Mouse (Mus musculus): ENCODE measurements at regions not wholly inside any gene's neighbourhood (a gene's known extent, or its start where the extent isn't known, plus 50 kb on each side); places are given as distances from the start of the nearest gene placed in this dataset.

GRCm38 (mm10) chr11:64187488-64188444, 108.5 kb upstream of the Cox10 start:
- Histone ChIP-seq H3K36me3 (no peaks in the 10 kb centered on the region), H3K27ac (no peak overlapping the region), H3K4me1 (replicated peaks) (peaks cover 9% of the 10 kb centered on the region; the same call in 1 of the 2 replicates), H3K4me2 (no peak overlapping the region), H3K9me3 (replicated peaks) (no peaks in the 10 kb centered on the region), H3K27me3 (no peaks in the 10 kb centered on the region; the same call in 1 of the 2 replicates), H3K9ac (no peak overlapping the region), H3K4me3 (replicated peaks) (no peak overlapping the region)
- ATAC-seq (ENCODE audit: low read depth) (peak; percentile 68), DNase-seq (no peak)
- WGBS (ENCODE audit: insufficient replicate concordance) = 58% methylated on average over 9 of the region's 9 CpGs

GRCm38 (mm10) chr11:64187007-64187406, 107.7 kb upstream of the Cox10 start:
- H3K9me3 ChIP-seq (replicated peaks) = no peaks in the 10 kb centered on the region
- H3K4me3 ChIP-seq (replicated peaks) = no peak overlapping the region
- no peaks in the 10 kb centered on the region for H3K36me3 ChIP-seq
- H3K4me2 ChIP-seq = no peak overlapping the region
- no peak for DNase-seq
- H3K4me1 ChIP-seq (replicated peaks) = peaks cover 10% of the 10 kb centered on the region; the same call in 1 of the 2 replicates
- WGBS (ENCODE audit: insufficient replicate concordance) = 36% methylated on average over 3 of the region's 3 CpGs
- ATAC-seq (ENCODE audit: low read depth) = no peak
- no peak overlapping the region for H3K27ac ChIP-seq
- no peaks in the 10 kb centered on the region; the same call in 1 of the 2 replicates for H3K27me3 ChIP-seq
- H3K9ac ChIP-seq = no peak overlapping the region

GRCm38 (mm10) chr11:64186590-64186989, 107.3 kb upstream of the Cox10 start:
- H3K27me3 ChIP-seq = no peaks in the 10 kb centered on the region; the same call in 1 of the 2 replicates
- H3K9ac ChIP-seq = no peak overlapping the region
- WGBS (ENCODE audit: insufficient replicate concordance) = 35% methylated on average over 2 of the region's 2 CpGs
- H3K4me1 ChIP-seq (replicated peaks) = peaks cover 14% of the 10 kb centered on the region; the same call in 1 of the 2 replicates
- no peak overlapping the region for H3K27ac ChIP-seq
- ATAC-seq (ENCODE audit: low read depth) = no peak
- no peak for DNase-seq
- H3K4me3 ChIP-seq (replicated peaks) = no peak overlapping the region
- no peaks in the 10 kb centered on the region for H3K9me3 ChIP-seq (replicated peaks)
- no peak overlapping the region for H3K4me2 ChIP-seq
- H3K36me3 ChIP-seq = no peaks in the 10 kb centered on the region

GRCm38 (mm10) chr11:64180036-64180435, 100.8 kb upstream of the Cox10 start:
- H3K27me3 ChIP-seq = no peaks in the 10 kb centered on the region; the same call in 1 of the 2 replicates
- WGBS (ENCODE audit: insufficient replicate concordance) = 21% methylated on average over 2 of the region's 2 CpGs
- DNase-seq = no peak
- no peaks in the 10 kb centered on the region for H3K36me3 ChIP-seq
- no peaks in the 10 kb centered on the region for H3K9me3 ChIP-seq (replicated peaks)
- no peak for ATAC-seq (ENCODE audit: low read depth)
- no peak overlapping the region for H3K4me3 ChIP-seq (replicated peaks)
- H3K4me2 ChIP-seq = no peak overlapping the region
- 0 out of 2 replicates have a peak, but pooled peaks cover 5% of the 10 kb centered on the region for H3K4me1 ChIP-seq (replicated peaks)
- no peak overlapping the region for H3K27ac ChIP-seq
- no peak overlapping the region for H3K9ac ChIP-seq

GRCm38 (mm10) chr11:64173421-64174062, 94.3 kb upstream of the Cox10 start:
- no peaks in the 10 kb centered on the region for H3K9me3 ChIP-seq (replicated peaks)
- no peak for ATAC-seq (ENCODE audit: low read depth)
- WGBS (ENCODE audit: insufficient replicate concordance) = 43% methylated on average over 4 of the region's 4 CpGs
- no peak for DNase-seq
- no peaks in the 10 kb centered on the region for H3K27me3 ChIP-seq
- H3K9ac ChIP-seq = no peak overlapping the region
- no peak overlapping the region for H3K27ac ChIP-seq
- no peaks in the 10 kb centered on the region for H3K4me1 ChIP-seq (replicated peaks)
- H3K4me3 ChIP-seq (replicated peaks) = no peak overlapping the region
- no peak overlapping the region for H3K4me2 ChIP-seq
- no peaks in the 10 kb centered on the region for H3K36me3 ChIP-seq

- Histone ChIP-seq H3K27ac (no peak overlapping the region), H3K36me3 (no peaks in the 10 kb centered on the region), H3K9me3 (replicated peaks) (no peaks in the 10 kb centered on the region), H3K4me2 (no peak overlapping the region), H3K4me3 (replicated peaks) (no peak overlapping the region), H3K27me3 (no peaks in the 10 kb centered on the region), H3K4me1 (replicated peaks) (no peaks in the 10 kb centered on the region), H3K9ac (no peak overlapping the region)
- DNase-seq = no peak
- ATAC-seq (ENCODE audit: low read depth) = no peak
- 64% methylated on average over 5 of the region's 5 CpGs for WGBS (ENCODE audit: insufficient replicate concordance)
These were observed 93.7 kb upstream of the Cox10 start for GRCm38 (mm10) chr11:64172926-64173325.

- H3K4me3 ChIP-seq (replicated peaks) = no peak overlapping the region
- ATAC-seq (ENCODE audit: low read depth) (no peak), DNase-seq (no peak)
- H3K27me3 ChIP-seq = no peaks in the 10 kb centered on the region
- no peak overlapping the region for H3K27ac ChIP-seq
- WGBS (ENCODE audit: insufficient replicate concordance) = 52% methylated on average over 8 of the region's 8 CpGs
- no peak overlapping the region for H3K4me2 ChIP-seq
- no peaks in the 10 kb centered on the region for H3K9me3 ChIP-seq (replicated peaks)
- no peaks in the 10 kb centered on the region for H3K36me3 ChIP-seq
- no peaks in the 10 kb centered on the region for H3K4me1 ChIP-seq (replicated peaks)
- H3K9ac ChIP-seq = no peak overlapping the region
These were observed 89.4 kb upstream of the Cox10 start for GRCm38 (mm10) chr11:64168626-64169025.

GRCm38 (mm10) chr11:64164796-64165195, 85.5 kb upstream of the Cox10 start:
- no peaks in the 10 kb centered on the region for H3K27me3 ChIP-seq
- H3K27ac ChIP-seq = no peak overlapping the region
- no peak overlapping the region for H3K9ac ChIP-seq
- ATAC-seq (ENCODE audit: low read depth) (no peak), DNase-seq (no peak)
- no peaks in the 10 kb centered on the region for H3K36me3 ChIP-seq
- no peak overlapping the region for H3K4me2 ChIP-seq
- no peaks in the 10 kb centered on the region for H3K9me3 ChIP-seq (replicated peaks)
- H3K4me1 ChIP-seq (replicated peaks) = no peaks in the 10 kb centered on the region
- WGBS (ENCODE audit: insufficient replicate concordance) = 63% methylated on average over 6 of the region's 6 CpGs
- H3K4me3 ChIP-seq (replicated peaks) = no peak overlapping the region

GRCm38 (mm10) chr11:64158281-64158680, 79.0 kb upstream of the Cox10 start:
- Histone ChIP-seq H3K4me1 (replicated peaks) (no peaks in the 10 kb centered on the region), H3K36me3 (no peaks in the 10 kb centered on the region), H3K4me2 (no peak overlapping the region), H3K4me3 (replicated peaks) (no peak overlapping the region), H3K27ac (no peak overlapping the region), H3K27me3 (no peaks in the 10 kb centered on the region), H3K9me3 (replicated peaks) (no peaks in the 10 kb centered on the region), H3K9ac (no peak overlapping the region)
- 65% methylated on average over 5 of the region's 5 CpGs for WGBS (ENCODE audit: insufficient replicate concordance)
- ATAC-seq (ENCODE audit: low read depth) (no peak), DNase-seq (no peak)

GRCm38 (mm10) chr11:64156640-64157039, 77.4 kb upstream of the Cox10 start:
- Histone ChIP-seq H3K36me3 (no peaks in the 10 kb centered on the region), H3K4me3 (replicated peaks) (no peak overlapping the region), H3K9me3 (replicated peaks) (no peaks in the 10 kb centered on the region), H3K4me2 (no peak overlapping the region), H3K27ac (no peak overlapping the region), H3K4me1 (replicated peaks) (no peaks in the 10 kb centered on the region), H3K9ac (no peak overlapping the region), H3K27me3 (no peaks in the 10 kb centered on the region)
- DNase-seq = no peak
- 70% methylated on average over 7 of the region's 7 CpGs for WGBS (ENCODE audit: insufficient replicate concordance)
- no peak for ATAC-seq (ENCODE audit: low read depth)

GRCm38 (mm10) chr11:64139483-64139882, 60.2 kb upstream of the Cox10 start:
- Histone ChIP-seq H3K27ac (no peak overlapping the region), H3K9me3 (replicated peaks) (no peaks in the 10 kb centered on the region), H3K36me3 (no peaks in the 10 kb centered on the region), H3K4me3 (replicated peaks) (no peak overlapping the region), H3K4me1 (replicated peaks) (no peaks in the 10 kb centered on the region), H3K4me2 (no peak overlapping the region), H3K27me3 (no peaks in the 10 kb centered on the region), H3K9ac (no peak overlapping the region)
- DNase-seq (no peak), ATAC-seq (ENCODE audit: low read depth) (no peak)
- 73% methylated on average over 2 of the region's 2 CpGs for WGBS (ENCODE audit: insufficient replicate concordance)
